Mouse (Mus musculus) c-Kit-positive CD71-positive TER-119-negative erythroid progenitor cells, embryonic 14.5 days (primary cell): ENCODE measurements around the gene Kcnk7.

Experiments used
- DNase-seq: peaks from one replicate; pipeline ENCODE4 v3.0.0-alpha.2; 2013; ENCODE audit warnings: low read depth

The Kcnk7 gene

GRCm38 (mm10) chr19:5690343-5690735 is 13.8 kb upstream of the Kcnk7 start:
- no peak for DNase-seq

- DNase-seq = no peak
These were observed 12.6 kb upstream of the Kcnk7 start for GRCm38 (mm10) chr19:5691601-5692000.

- DNase-seq = no peak
These were observed 11.9 kb upstream of the Kcnk7 start for GRCm38 (mm10) chr19:5692086-5692912.

- no peak for DNase-seq
These were observed 11.2 kb upstream of the Kcnk7 start for GRCm38 (mm10) chr19:5692913-5693396.

- no peak for DNase-seq
These were observed 10.4 kb upstream of the Kcnk7 start for GRCm38 (mm10) chr19:5693801-5694200.

- DNase-seq = no peak
These were observed 8.2 kb upstream of the Kcnk7 start for GRCm38 (mm10) chr19:5695849-5696462.

GRCm38 (mm10) chr19:5704801-5705571 is 819 bp downstream of the Kcnk7 start:
- no peak for DNase-seq

- no peak for DNase-seq
These were observed 5.9 kb downstream of the Kcnk7 start for GRCm38 (mm10) chr19:5710068-5710467.

GRCm38 (mm10) chr19:5710581-5710980 is 6.4 kb downstream of the Kcnk7 start:
- no peak for DNase-seq

- DNase-seq = no peak
These were observed 7.1 kb downstream of the Kcnk7 start for GRCm38 (mm10) chr19:5711218-5711617.

- DNase-seq = no peak
These were observed 7.8 kb downstream of the Kcnk7 start for GRCm38 (mm10) chr19:5711907-5712460.

- DNase-seq = no peak
These were observed 9.1 kb downstream of the Kcnk7 start for GRCm38 (mm10) chr19:5713255-5713654.

- no peak for DNase-seq
These were observed 9.6 kb downstream of the Kcnk7 start for GRCm38 (mm10) chr19:5713730-5714129.

- DNase-seq = no peak
These were observed 11.9 kb downstream of the Kcnk7 start for GRCm38 (mm10) chr19:5715793-5716688.

GRCm38 (mm10) chr19:5716955-5717354 is 12.8 kb downstream of the Kcnk7 start:
- no peak for DNase-seq

- DNase-seq = no peak
These were observed 17.1 kb downstream of the Kcnk7 start for GRCm38 (mm10) chr19:5721233-5721632.

GRCm38 (mm10) chr19:5722848-5723425 is 18.8 kb downstream of the Kcnk7 start:
- no peak for DNase-seq

GRCm38 (mm10) chr19:5723934-5724548 is 19.9 kb downstream of the Kcnk7 start:
- DNase-seq = no peak

GRCm38 (mm10) chr19:5724549-5724941 is 20.4 kb downstream of the Kcnk7 start:
- DNase-seq = no peak

GRCm38 (mm10) chr19:5725029-5725707 is 21.0 kb downstream of the Kcnk7 start:
- DNase-seq = no peak
